In genomic region chr16:35653951-35654350, GRCm38 (mm10) we compare ENCODE assay signal across 34 mouse cellular contexts.
"Had no signal": no experiment of that assay in that cellular context is flagged by ENCODE, and none has a peak within 500 bp of the region (broad histone marks: within the 10 kb centered on the region; RNA-seq: fewer than 3 reads in every experiment).

No protein-coding gene starts in this region.

- H3K27ac ChIP-seq: heart, embryonic 13.5 days; heart, embryonic 15.5 days; hindbrain, embryonic 10.5 days; hindbrain, embryonic 12.5 days; hindbrain, embryonic 13.5 days; hindbrain, embryonic 14.5 days; hindbrain, embryonic 15.5 days; hindbrain, postnatal 0 days; intestine, embryonic 15.5 days; kidney, embryonic 15.5 days; kidney, postnatal 0 days; layer of hippocampus, adult 2 months; left cerebral cortex, adult 2 months had no signal

- H3K9me3 ChIP-seq: heart, embryonic 12.5 days; heart, embryonic 13.5 days; heart, embryonic 15.5 days; hindbrain, embryonic 10.5 days; hindbrain, embryonic 12.5 days; hindbrain, embryonic 13.5 days; hindbrain, embryonic 15.5 days; intestine, embryonic 15.5 days; kidney, embryonic 15.5 days had no signal

- DNase-seq: heart, postnatal 10 days; heart, postnatal 14 days; heart, postnatal 36 days; heart, postnatal 4 days; kidney, adult 11 months; kidney, adult 18-20 months; kidney, adult 2 months; kidney, adult 8-10 months; kidney, adult 9 months; kidney, postnatal 10 days; kidney, postnatal 14 days; kidney, postnatal 25 days; kidney, postnatal 36 days; kidney, postnatal 4 days; layer of hippocampus, adult 9-11 months; layer of hippocampus, postnatal 36 days had no signal

- H3K4me3 ChIP-seq: heart, embryonic 12.5 days; heart, embryonic 13.5 days; heart, embryonic 15.5 days; hindbrain, embryonic 10.5 days; hindbrain, embryonic 12.5 days; hindbrain, embryonic 13.5 days; hindbrain, embryonic 15.5 days; intestine, embryonic 15.5 days; kidney, embryonic 15.5 days; layer of hippocampus, adult 2 months; left cerebral cortex, adult 2 months had no signal

- H3K4me1 ChIP-seq: heart, embryonic 12.5 days; heart, embryonic 13.5 days; heart, embryonic 15.5 days; hindbrain, embryonic 10.5 days; hindbrain, embryonic 12.5 days; intestine, embryonic 15.5 days; kidney, embryonic 15.5 days had no signal

- H3K4me2 ChIP-seq: heart, embryonic 12.5 days; heart, embryonic 13.5 days; heart, embryonic 15.5 days; hindbrain, embryonic 12.5 days; hindbrain, embryonic 13.5 days; hindbrain, embryonic 14.5 days; hindbrain, embryonic 15.5 days; intestine, embryonic 15.5 days; kidney, embryonic 15.5 days had no signal

- H3K36me3 ChIP-seq: heart, embryonic 12.5 days; heart, embryonic 13.5 days; heart, embryonic 15.5 days; hindbrain, embryonic 13.5 days; hindbrain, embryonic 15.5 days; intestine, embryonic 15.5 days; kidney, embryonic 15.5 days had no signal

- H3K27me3 ChIP-seq: hindbrain, embryonic 13.5 days; hindbrain, embryonic 15.5 days had no signal

- H3K9ac ChIP-seq: heart, embryonic 12.5 days; heart, embryonic 13.5 days; heart, embryonic 15.5 days; hindbrain, embryonic 12.5 days; hindbrain, embryonic 13.5 days; hindbrain, embryonic 14.5 days; hindbrain, embryonic 15.5 days; intestine, embryonic 15.5 days; kidney, embryonic 15.5 days had no signal

- ATAC-seq: hindbrain, embryonic 16.5 days; hindbrain, postnatal 0 days; inflammation-experienced regulatory T-cells, adult 6 months; intestine, embryonic 15.5 days; intestine, embryonic 16.5 days; intestine, postnatal 0 days had no signal
